Mouse (Mus musculus): ENCODE data around the gene M1ap.

The M1ap gene

DNA sequence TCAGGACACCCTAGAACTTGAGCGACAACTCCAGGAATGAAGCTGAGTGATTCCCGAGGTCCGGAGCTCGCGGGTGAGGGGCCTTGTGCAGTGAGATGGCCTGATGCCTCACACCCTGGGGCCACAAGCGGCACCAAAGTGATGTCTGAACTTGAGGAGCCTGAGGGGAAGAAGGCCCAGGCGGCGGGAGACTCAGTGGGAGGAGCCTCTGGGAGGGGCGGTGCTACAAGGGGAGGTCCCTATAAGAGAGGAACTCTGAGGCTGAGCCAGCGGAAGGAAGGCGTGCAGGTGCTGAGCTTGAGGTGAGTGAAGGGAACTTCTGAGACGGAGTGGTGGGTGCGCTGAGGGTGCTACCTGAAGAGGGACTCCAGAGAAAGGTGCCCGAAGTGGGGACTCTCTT lies at the start of gene M1ap:
Gene M1ap (plus strand): TSS at position 252 of the 400 bp plus-strand sequence.
- DNase-seq = no peak

DNA sequence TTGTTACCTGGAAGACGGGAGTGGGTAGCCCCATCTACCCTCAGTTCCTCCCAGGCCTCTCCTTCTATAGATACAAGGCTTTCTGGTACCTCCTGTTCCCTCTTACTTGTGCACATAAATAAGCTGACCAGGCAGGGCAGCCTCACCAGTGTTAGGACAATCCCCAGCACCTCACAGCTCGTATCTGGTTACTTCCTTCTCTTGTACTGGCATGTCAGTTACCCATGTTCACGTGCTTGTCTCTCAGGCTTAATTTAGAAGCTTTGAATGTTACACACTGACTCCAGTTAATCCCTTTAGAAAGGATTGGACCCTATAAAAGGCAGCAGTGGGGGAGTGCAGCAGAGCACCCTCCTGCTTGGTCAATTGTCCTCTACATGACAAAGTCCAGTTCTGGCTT lies 49.4 kb upstream of the M1ap start:
- DNase-seq = no peak

DNA sequence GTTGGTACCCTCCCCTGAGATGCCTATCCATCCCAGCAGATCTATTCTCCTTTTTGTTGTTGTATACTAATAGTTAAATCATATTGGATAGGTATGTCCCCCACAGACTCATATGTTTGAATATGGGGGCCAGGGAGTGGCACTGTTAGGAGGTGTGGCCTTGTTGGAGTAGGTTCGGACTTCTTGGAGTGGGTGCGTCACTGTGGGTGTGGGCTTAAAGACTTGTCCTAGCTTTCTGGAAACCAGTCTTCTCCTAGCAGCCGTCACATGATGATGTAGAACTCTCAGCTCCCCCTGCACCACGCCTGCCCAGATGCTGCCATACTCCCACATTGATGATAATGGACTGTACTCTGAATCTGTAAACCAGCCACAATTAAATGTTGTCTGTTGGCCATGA lies 48.5 kb upstream of the M1ap start:
- DNase-seq = no peak

DNA sequence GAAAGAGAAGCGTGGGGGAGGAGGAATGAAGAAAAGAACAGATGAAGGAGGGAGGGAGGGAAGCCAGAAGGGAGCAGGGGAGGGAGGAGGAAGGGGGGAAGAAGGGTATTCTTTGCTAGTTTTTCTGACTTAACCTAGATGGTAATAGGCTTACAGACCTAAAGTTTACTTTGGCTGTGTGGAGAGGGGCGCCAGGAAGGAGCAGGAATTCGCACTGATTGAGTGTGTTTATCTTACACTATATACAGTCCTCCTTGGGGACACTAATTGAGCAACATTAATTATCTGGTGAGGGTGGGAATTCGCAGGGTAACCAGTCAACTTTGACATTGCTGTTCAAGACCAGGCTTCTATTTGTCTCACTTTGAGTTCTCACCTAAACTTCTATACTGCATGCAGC lies 48.0 kb upstream of the M1ap start:
- DNase-seq = no peak

DNA sequence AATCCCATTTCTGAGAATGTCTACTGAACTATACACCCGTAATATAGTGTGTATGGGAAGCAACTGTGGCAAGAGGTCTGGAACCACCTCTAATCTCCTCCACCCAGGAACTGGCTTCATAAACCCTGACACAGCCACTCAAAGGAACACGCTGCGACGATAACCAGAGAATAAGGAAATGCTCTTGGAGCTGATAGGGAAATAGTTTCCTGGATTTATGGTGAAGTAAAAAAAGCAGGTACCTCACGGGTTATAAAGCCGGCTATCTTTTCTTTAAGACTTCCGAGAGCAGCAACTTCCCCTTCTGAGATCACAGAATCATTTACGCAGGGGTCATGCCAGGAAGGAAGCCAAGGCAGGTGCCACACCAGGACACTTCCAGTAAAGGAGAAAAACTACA lies 44.1 kb upstream of the M1ap start:
- DNase-seq = no peak

DNA sequence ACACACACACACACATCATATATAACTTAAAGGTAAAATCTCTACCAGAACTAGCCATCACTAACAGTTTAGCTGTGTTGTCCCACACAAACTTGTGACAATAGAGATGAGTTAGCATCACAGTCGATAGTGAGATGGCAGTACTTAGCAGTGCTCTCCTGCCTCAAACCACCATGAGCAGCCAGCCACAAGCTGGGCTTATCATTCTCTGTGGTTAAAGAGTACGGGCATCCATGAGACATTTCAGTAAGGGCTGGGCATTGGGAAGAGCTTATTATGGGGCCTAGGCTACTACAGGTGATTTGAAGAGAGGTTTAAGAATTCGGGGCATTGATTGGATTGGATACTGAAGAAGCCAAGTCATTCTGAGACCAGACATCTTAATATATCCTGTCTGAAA lies 39.7 kb upstream of the M1ap start:
- DNase-seq = no peak

DNA sequence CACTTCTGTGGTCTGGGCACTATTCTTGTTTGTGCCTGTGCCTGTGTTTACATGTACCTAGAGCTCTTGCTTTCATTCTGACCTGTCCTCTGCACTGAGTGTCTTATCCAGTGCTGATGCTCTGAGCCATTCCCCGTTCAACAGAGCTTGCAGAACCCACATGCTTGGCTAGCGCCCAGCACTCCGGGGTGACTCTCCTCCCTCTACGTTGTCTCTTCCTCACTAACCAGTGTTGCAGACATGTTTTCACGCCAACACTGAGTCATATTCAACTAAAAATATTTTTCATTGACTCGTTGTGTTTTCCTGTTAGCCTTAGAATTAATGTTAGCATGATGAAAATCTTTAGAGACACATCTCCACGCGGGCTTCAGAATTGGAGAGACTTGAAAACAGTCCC lies 38.7 kb upstream of the M1ap start:
- no peak for DNase-seq

DNA sequence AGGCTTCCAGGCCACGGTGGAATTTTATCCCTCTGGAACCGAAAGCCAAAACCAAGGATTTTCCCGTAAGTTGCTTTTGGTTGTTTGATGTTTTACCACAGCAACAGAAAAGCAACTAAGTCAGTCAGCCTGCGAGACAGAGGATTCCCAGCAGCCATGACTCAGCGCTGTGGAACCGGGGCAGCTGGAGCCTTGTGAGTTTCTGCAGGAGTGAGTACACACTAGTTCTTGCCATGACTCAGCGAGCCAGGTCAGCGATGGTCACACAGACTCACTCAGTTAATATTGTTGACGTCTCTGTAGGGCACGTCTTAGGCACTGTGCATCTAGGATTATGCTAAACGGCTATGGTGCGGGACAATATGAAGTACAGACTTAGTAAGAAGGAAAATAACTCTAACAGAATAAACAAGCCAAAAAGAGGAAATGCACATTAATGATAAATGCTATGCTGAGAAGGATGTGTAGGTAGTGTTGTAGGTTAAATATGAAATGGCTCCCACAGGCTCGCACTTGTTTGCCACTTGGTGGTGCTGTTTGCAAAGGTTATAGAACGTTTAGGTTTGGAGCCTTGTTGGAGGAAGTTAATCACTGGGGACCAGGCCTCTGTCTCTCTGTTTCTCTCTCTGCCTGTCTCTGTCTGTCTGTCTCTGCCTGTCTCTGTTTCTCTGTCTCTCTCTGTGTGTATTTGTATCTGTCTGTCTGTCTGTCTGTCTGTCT lies 37.4 kb upstream of the M1ap start:
- peak; percentile 25 for DNase-seq

DNA sequence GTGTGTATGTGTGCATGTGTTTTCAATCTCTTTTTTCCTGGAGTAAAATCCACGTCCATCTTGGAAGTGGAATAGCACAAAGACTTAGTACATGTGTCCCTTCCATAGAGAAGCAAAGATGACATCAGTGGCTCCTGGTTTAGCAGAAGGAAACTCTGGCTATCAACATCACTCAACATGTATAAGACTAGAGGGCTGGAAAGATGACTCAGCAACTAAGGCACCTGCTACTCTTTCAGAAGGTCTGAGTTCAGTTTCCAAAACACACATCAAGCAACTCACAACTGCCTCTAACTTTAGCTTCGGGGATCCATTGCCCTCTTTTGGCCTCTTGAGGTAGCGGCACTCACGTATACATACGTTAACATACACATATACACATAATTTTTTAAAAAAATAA lies 35.4 kb upstream of the M1ap start:
- DNase-seq = no peak

DNA sequence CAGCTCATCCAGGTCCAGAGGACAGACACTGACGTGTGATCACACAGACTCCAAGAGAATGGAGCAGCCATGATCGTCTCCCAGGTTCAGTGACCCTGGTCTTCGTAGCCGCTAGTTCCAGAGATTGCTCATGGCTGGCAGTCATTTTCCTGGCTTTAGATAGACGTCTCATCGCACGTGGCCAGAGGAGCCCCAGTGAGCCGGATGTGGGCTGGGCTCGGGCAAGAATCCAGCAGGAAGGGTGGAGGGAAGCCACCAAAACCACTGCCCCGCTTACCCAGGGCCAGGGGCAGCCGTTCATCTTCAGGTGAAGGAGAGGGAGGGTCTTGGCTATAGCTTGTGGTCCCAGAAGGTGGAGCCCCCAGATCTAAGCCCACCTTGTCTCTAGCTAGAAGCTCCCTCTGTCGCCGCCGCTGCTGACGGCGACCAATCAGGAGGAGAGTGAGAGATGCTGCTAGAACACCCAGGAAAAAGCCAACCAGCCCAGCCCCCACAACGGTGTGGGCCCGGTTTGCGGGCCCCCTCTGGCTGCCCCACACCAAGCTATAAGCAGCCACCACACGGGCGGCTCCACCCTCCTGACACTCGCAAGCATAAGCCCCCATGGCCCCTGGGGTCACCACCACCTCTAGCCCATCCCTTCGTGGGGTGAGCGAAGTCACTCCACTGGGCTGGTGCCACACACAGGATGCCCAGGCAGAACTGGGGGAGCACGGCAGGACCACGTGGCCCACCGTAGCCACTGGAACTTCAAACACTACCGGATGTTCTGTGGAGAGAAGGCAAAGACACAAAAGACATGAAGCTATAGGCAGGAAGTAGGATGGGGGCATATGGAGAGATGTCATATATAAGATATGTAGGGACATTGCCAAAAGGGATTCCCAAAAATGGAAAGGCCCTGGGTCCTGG lies 33.1 kb upstream of the M1ap start:
- peak; percentile 55 for DNase-seq

DNA sequence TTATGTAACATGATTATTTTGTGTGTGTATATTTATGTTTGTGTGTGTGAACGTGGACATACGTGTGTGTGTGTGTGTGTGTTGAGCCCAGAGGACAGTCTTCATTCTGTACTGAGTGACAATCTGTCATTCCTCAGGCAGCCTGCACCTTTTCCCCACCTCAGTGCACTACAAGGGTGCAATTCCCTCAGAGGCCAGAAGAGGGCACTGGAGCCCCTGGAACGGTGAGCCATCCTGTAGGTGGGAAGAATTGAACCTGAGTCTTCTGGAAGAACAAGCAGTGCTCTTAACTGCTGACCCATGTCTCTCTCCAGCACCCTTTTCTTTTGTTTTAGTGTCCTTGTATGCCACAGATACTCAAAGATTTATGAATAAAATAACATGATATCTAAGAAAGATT lies 30.8 kb upstream of the M1ap start:
- peak; percentile 64 for DNase-seq

DNA sequence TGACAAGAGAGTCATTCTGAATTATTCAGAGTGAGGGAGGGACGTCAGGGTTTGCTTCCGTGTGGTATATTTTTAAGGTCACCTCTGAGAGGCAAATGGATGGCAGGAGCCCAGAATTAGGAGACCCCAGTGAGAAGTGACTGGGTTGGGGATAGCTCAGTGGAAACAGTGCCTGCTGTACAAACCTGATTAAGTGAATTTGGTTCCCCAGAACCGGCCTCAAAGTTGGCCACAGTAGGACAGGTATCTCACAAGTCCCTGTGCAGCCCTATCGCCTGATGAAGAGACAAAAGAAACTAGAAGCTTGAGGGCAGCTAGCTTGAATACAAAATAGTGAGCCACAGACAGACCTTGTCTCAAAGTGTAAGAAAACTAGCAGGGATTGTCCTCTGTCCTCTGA lies 30.2 kb upstream of the M1ap start:
- DNase-seq = no peak

DNA sequence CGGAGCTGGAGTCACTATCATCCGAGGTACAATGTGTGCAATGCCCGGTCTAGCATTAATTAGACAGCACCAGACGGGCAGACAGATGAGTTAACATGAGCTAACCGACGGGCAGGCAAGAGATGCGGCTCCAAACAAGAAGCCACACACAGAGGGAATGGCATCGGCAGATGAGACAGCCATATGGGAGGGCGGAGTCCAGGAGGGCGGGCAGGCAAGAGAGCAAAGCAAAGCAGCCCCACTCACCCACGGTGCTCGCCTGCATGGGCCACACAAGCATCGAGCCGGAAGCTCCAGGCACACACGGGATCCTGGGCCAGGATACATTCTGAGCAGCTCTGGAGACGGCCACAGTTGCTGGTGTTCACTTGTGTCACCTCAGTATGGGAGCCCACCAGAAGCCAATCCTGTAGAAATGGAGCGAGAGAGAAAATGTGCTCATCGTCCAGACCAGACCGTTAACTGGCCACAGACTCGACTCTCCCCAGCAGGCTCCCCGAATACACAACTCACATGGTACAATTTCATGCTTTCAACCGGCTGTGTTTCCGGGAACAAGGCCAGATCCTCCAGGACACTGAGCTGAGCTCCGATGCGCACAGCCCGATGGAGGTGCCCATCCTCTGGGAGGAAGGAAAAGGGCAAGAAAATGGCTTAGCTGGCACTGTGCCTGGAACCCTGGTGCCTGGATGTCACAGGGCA lies 29.5 kb upstream of the M1ap start:
- DNase-seq = no peak

DNA sequence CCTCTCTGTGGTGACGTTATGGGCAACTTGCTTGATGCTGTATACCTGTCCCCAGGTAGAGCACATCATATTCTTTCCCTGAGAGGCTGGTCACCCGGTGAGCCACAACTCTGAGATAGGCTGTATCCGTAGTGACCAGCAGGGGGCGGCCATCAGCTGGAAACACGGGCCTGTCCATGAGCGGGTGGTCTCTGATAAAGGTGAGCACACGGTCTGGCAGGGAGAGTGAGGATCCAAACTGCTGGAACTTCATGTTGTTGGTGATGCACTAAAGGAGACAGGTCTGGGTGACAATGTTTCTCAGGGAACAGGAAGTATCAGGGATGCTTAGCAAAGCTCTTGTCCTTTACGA lies 28.9 kb upstream of the M1ap start:
- peak; percentile 63 for DNase-seq

DNA sequence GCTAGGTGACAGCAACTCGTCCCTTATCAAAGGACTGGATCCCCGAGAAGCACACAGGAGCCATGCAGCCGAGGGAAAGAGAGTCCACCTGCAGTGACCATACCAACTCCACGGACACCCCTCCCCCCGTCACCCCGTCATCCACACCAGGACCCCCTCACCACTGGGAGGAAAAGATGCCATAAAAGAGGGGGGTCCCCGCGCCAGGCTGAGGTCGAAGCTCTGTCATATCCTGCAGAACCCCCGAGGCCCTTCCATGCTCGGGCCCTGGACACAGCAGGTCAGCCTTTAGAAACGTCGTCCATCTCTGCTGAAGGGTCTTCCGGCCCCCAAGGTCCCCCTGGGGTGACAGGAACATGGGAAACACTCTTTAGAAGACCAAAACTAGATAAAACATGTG lies 28.3 kb upstream of the M1ap start:
- DNase-seq = no peak

DNA sequence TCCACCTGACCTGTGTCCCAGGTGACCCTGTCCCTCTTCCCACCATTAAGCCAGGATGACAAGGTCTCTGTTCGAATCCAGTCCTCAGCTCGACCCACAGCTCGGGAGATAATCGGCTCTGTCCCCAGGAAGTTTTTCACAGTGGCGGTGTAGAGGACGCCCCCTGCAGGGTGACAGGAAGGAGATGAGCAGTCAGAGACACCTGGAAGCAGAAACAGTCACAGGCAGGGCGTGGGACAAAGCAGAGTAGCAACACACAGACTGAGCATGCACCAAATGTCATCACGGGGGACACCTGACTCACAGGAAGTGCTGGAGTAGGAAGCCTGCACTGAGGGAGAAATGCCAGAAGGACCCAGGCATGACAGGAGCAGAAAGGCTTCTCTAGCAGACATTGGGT lies 27.2 kb upstream of the M1ap start:
- DNase-seq = no peak

DNA sequence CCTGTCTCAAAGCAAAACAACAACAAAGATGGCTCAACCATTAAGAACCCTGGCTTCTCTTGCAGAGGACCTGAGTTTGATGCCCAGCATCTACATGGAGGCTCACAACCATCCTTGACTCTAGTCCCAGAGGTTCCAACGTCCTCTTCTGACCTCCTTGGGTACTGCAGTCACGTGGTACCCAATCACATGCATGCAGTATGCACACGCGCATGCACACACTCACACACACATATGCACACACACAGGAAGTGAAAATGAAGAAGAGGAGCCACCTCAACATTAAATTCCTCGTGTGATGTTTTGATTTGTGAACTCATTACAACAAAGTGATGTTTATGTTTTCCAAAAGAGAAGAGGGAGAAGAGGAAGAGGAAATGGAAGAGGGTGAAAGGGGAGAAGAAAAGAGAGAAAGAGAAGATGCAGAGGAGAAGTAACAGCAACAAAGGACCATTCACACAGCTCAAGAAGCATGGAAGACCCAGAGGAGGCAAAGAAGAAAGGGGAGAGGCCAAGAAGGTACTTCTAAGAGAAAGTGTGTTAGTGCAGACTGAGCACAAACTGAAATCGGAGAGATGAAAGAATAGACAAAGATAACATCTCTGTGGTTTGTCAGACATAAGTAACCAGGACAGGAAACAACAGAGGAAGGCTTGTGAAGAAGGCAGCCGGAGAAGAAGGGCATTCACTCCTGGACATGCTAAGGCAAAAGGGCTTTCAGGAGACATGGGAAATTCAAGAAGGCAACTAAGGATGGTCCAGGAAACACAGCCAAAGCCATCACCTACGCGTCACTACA lies 25.1 kb upstream of the M1ap start:
- no peak for DNase-seq

DNA sequence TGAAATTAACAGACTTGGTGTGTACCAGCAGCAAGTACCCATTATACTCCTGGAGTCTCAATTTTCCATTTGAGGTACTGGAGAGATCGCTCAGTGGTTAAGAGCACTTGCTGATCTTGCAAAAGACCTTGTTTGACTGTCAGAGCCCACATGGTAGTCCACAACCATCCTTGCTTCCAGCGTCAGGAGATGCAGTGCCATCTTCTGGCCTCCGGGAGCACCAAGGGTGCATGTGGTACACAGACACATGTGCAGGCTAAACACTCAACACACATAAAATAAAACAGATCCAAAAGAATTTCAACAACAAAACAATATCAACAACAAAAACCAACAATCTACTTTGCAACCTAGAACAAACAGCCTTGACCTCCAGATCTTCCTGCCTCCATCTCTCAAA lies 21.7 kb upstream of the M1ap start:
- DNase-seq = no peak

DNA sequence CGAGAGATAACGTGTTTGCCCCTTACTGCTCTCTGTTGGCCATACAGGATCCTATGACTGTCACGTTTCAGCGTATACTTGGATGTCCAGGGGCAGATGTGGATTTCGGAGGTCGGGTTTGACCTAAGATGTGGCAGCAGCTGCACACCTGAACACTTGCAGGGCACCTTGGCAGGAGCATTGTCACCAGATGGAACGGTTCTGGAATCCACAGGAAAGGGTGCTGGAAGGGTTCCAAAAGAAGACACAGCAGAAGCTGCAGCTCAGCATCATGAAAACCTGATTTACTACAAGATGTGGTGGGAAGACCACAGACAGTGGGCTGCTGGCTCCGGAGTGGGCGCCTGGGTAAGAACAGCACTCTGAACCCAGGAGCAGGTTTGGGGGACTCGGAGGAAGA lies 20.6 kb upstream of the M1ap start:
- no peak for DNase-seq

DNA sequence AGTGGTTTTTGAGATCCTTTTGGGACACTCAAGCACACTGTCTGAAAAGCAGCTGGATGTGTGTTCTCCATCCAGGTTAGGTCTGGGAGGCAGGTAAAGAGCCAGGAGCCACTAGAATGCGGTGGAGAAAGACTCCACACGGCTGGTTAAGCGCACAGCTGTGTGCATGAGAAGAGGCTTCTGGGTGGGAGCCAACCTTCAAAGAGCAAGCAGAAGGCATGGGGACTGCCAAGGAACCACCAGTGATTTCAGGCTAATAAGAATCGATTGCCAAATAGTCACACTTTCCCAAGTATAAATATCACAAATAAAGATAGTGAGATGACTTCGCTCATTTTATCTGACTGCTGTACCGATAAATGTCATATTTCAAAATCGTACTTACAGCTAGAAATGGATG lies 20.2 kb upstream of the M1ap start:
- no peak for DNase-seq

DNA sequence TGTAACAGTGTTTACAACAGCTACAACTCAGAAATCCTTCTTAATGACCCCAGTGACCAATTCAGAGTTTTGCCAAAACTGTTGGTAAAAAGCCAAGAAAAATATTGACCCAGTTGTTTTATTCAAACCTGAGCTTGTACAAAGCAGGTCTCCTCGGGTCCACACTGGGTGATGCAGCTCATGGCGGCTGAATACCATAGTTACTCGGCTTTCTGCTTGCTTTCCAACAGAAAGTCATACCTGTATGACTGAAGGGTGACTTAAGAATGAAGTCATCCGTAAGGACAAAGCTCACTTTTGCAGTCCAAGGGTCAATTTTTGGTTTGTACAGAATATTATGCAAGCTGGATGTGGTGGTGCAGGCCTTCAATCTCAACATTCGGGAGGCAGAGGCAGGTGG lies 19.1 kb upstream of the M1ap start:
- DNase-seq = no peak

DNA sequence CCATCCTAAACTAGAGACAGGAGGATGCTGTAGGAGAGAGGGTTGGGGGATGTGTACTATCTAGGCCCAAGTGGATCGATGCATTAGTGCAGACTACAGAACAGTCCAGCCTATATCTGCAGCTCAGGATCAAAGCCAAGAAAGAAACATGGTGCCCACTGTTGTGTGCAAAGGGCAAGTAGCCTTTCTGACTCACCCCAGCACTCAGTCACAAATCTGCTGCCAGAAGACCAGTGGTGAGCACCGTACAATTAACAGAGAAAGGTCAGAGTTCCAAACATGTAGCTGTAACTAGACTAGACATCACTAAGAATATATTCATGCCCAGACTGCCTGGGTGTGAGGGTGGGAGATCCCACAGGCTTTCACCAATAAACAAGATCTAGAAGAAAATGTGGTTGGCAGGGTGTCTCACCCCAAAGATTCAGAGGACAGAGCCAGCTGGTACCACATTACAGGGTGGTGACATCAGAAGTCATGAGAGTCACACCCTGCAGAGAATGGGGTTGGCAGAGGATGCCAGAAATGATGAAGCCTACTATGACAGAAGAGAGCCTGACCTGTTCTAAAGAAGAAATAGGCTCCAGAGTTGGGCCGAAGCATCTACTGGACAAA lies 12.0 kb upstream of the M1ap start:
- DNase-seq = no peak

Measured in lung, postnatal 10 days (tissue).